ENCODE assay signal across 8 mouse cellular contexts in the genomic region with DNA sequence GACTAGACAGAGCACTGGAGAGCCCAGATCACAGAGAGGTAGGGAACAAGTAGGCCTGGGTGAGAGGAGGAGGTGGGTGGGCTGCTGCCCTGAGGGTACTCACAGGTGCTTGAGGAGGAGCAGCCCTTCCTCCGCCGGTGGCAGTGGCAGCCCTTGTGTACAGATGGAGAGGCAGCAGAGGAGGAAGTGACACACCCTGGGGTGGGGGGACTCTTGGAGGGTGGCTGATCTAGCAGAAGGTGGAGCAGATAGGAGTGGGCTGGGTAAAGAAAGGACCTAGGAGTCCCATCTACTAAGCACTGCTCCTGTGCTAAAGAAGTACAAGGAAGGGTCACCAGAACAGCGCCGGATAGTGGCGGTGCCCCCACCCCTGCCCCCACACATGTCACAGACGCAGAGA. TPM values are rescaled to one million over a fixed set of nuclear protein-coding genes. Genes with fewer than 3 reads are reported as not detected.
DNase-seq lines count a peak whose midpoint lies in the region; ATAC-seq lines count a peak whose summit lies in the region.

A gene (minus strand): TSS at position 197 of the 400 bp plus-strand sequence.

- DNase-seq in hindbrain, embryonic 14.5 days (ENCODE audit: low spot score) = no peak
- no peak for DNase-seq in hindbrain, embryonic 11.5 days (ENCODE audit: low spot score)
- peak; percentile 67 for DNase-seq in lung, postnatal 25 days (ENCODE audit: low spot score)
- DNase-seq in thymus, postnatal 10 days (ENCODE audit: low spot score in 2 of 2) = peak; percentile 74 to 77
- no peak for DNase-seq in gastrocnemius, postnatal 4 days (ENCODE audit: low spot score in 2 of 2)
- no peak for DNase-seq in embryo, embryonic 10 days (ENCODE audit: low spot score)

- no peak within 1 kb of the TSS for H3K4me3 ChIP-seq in hindbrain, embryonic 14.5 days (replicated peaks; ENCODE audit: low read length)
- no peak within 1 kb of the TSS for H3K4me3 ChIP-seq in hindbrain, embryonic 11.5 days (ENCODE audit: low read depth, low read length)

- no peak within 1 kb of the TSS for H3K9ac ChIP-seq in hindbrain, embryonic 14.5 days
- H3K9ac ChIP-seq in hindbrain, embryonic 11.5 days (ENCODE audit: low read depth, low read length) = no peak within 1 kb of the TSS

- H3K4me1 ChIP-seq in hindbrain, embryonic 14.5 days (replicated peaks; ENCODE audit: control insufficient read depth, insufficient read depth, low read length) = no peaks in the 10 kb centered on the region
- no peaks in the 10 kb centered on the region for H3K4me1 ChIP-seq in hindbrain, embryonic 11.5 days (replicated peaks; ENCODE audit: control insufficient read depth, insufficient read depth, low read length)

- no peaks in the 10 kb centered on the region for H3K9me3 ChIP-seq in hindbrain, embryonic 14.5 days (ENCODE audit: control insufficient read depth, low read length)
- H3K9me3 ChIP-seq in hindbrain, embryonic 11.5 days (ENCODE audit: control insufficient read depth, low read length) = no peaks in the 10 kb centered on the region

- H3K27me3 ChIP-seq in hindbrain, embryonic 14.5 days (ENCODE audit: control insufficient read depth, insufficient read depth, low read length) = no peaks in the 10 kb centered on the region
- H3K27me3 ChIP-seq in hindbrain, embryonic 11.5 days (ENCODE audit: control insufficient read depth, insufficient read depth, low read length) = no peaks in the 10 kb centered on the region; the same call in 1 of the 2 replicates

- ATAC-seq in hindbrain, embryonic 14.5 days (ENCODE audit: low FRiP score) = 0 out of 2 replicates have a peak, but pooled peaks have one; percentile 24
- no peak for ATAC-seq in hindbrain, embryonic 11.5 days (ENCODE audit: low FRiP score)
- peak; percentile 82 for ATAC-seq in erythroid progenitor cell, adult 5-6 weeks (replicated peaks; ENCODE audit: low FRiP score, poor library complexity, severe bottlenecking)
- ATAC-seq in frontal cortex, adult (ENCODE audit: low TSS enrichment) = no peak

- H3K27ac ChIP-seq in hindbrain, embryonic 14.5 days = no peak within 1 kb of the TSS
- H3K27ac ChIP-seq in hindbrain, embryonic 11.5 days (ENCODE audit: low read depth, low read length) = no peak within 1 kb of the TSS

- 58% methylated on average over 6 of the region's 6 CpGs for WGBS in hindbrain, embryonic 14.5 days
- 56% methylated on average over 6 of the region's 6 CpGs for WGBS in hindbrain, embryonic 11.5 days

- H3K4me2 ChIP-seq in hindbrain, embryonic 14.5 days (replicated peaks) = no peak within 1 kb of the TSS
- H3K4me2 ChIP-seq in hindbrain, embryonic 11.5 days (replicated peaks; ENCODE audit: low read depth, low read length) = no peak within 1 kb of the TSS

- H3K36me3 ChIP-seq in hindbrain, embryonic 14.5 days (replicated peaks; ENCODE audit: control insufficient read depth, insufficient read depth) = no peaks in the 10 kb centered on the region
- no peaks in the 10 kb centered on the region for H3K36me3 ChIP-seq in hindbrain, embryonic 11.5 days (ENCODE audit: control insufficient read depth, insufficient read depth, low read length)

RNA-seq across cellular contexts. Expression of the gene that starts here (rescaled TPM):
- polyA plus RNA-seq in hindbrain, embryonic 14.5 days (2014; fragmentation: Nextera tagmentation; extraction: Ambion mirVana) = 0.22 and 1.1 TPM in 2 replicates
- 1.0 and 1.1 TPM in 2 replicates for polyA plus RNA-seq in hindbrain, embryonic 11.5 days (2014; fragmentation: Nextera tagmentation; extraction: Ambion mirVana)
- total RNA-seq in erythroid progenitor cell, adult 5-6 weeks (2015; ENCODE audit: low replicate concordance) = 26.0 and 32.1 TPM in 2 replicates
- total RNA-seq in erythroid progenitor cell, adult 5-6 weeks (2017; ENCODE audit: low replicate concordance) = 21.8 and 32.8 TPM in 2 replicates
- total RNA-seq in gastrocnemius, postnatal 4 days (2021) = 1 to 10 TPM; 1.3 to 2.1 TPM

Comparison
In these comparisons a context has a peak if more than half of its experiments do, and no peak if none do; other contexts are left out.
1. RNA of the gene that starts here (total RNA-seq): 21.8 to 32.8 TPM in erythroid progenitor cell, adult 5-6 weeks; 1.3 to 2.1 TPM in gastrocnemius, postnatal 4 days; every median in the first group is over 4 times any median in the second.
2. ATAC-seq: peak in hindbrain, embryonic 14.5 days (single experiment) and erythroid progenitor cell, adult 5-6 weeks (single experiment); none in hindbrain, embryonic 11.5 days (single experiment) and frontal cortex, adult (single experiment).
3. DNase-seq: peak in lung, postnatal 25 days (single experiment) and thymus, postnatal 10 days (2 of 2); none in hindbrain, embryonic 14.5 days (single experiment), hindbrain, embryonic 11.5 days (single experiment), gastrocnemius, postnatal 4 days (0 of 2) and embryo, embryonic 10 days (single experiment).